Mouse (Mus musculus) heart, postnatal 36 days (tissue): ENCODE measurements at regions not wholly inside any gene's neighbourhood (a gene's known extent, or its start where the extent isn't known, plus 50 kb on each side); places are given as distances from the start of the nearest gene placed in this dataset.

ENCODE experiments used
- DNase-seq, 2 experiments: peaks; one replicate each; pipeline ENCODE4 v3.0.0; 2021 to 2022
- intact Hi-C: fragments of 180-260 bp; cut with DNase I; formaldehyde crosslinking; loops from one replicate; pipeline ENCODE4 v1.15.1; 2025

- intact Hi-C loops, result no loop called here
- DNase-seq, result no peak
Observed at GRCm38 (mm10) chr4:33675044-33675443, 249.3 kb upstream of the Cnr1 start.

- intact Hi-C loops, result no loop called here
- no peak for DNase-seq
Observed at GRCm38 (mm10) chr4:33679351-33679750, 245.0 kb upstream of the Cnr1 start.

GRCm38 (mm10) chr4:33686135-33686534 lies 238.3 kb upstream of the Cnr1 start:
- intact Hi-C loops, result no loop called here
- no peak for DNase-seq

GRCm38 (mm10) chr4:33687434-33687833 lies 237.0 kb upstream of the Cnr1 start:
- no peak for DNase-seq

GRCm38 (mm10) chr4:33693441-33693840 lies 231.0 kb upstream of the Cnr1 start:
- DNase-seq, result no peak
- intact Hi-C loops, result no loop called here

More at GRCm38 (mm10) chr4:33687434-33687833, 237.0 kb upstream of the Cnr1 start:
- intact Hi-C loops, result no loop called here

- intact Hi-C loops, result no loop called here
Observed at GRCm38 (mm10) chr4:33696969-33697368, 227.4 kb upstream of the Cnr1 start.

GRCm38 (mm10) chr4:33702028-33702666 lies 222.2 kb upstream of the Cnr1 start:
- DNase-seq, result no peak
- intact Hi-C loops, result no loop called here

More at GRCm38 (mm10) chr4:33696969-33697368, 227.4 kb upstream of the Cnr1 start:
- DNase-seq, result no peak

GRCm38 (mm10) chr4:33705722-33706121 lies 218.7 kb upstream of the Cnr1 start:
- intact Hi-C loops, result no loop called here
- no peak for DNase-seq

GRCm38 (mm10) chr4:33706785-33707184 lies 217.6 kb upstream of the Cnr1 start:
- DNase-seq, result no peak
- intact Hi-C loops, result no loop called here

GRCm38 (mm10) chr4:33716475-33717117 lies 207.8 kb upstream of the Cnr1 start:
- DNase-seq, result no peak
- intact Hi-C loops, result no loop called here

- DNase-seq, result no peak
- intact Hi-C loops, result no loop called here
Observed at GRCm38 (mm10) chr4:33720972-33721371, 203.4 kb upstream of the Cnr1 start.

GRCm38 (mm10) chr4:33721971-33722370 lies 202.4 kb upstream of the Cnr1 start:
- no peak for DNase-seq
- intact Hi-C loops, result no loop called here

GRCm38 (mm10) chr4:33731837-33732236 lies 192.6 kb upstream of the Cnr1 start:
- no peak for DNase-seq
- intact Hi-C loops, result no loop called here

- no peak for DNase-seq
- intact Hi-C loops, result no loop called here
Observed at GRCm38 (mm10) chr4:33734923-33735322, 189.5 kb upstream of the Cnr1 start.

- no peak for DNase-seq
- intact Hi-C loops, result no loop called here
Observed at GRCm38 (mm10) chr4:33735442-33735966, 188.9 kb upstream of the Cnr1 start.

- intact Hi-C loops, result no loop called here
- DNase-seq, result peak in 1 of 2 experiments; percentile 38
Observed at GRCm38 (mm10) chr4:33736061-33736701, 188.2 kb upstream of the Cnr1 start.

- intact Hi-C loops, result no loop called here
- no peak for DNase-seq
Observed at GRCm38 (mm10) chr4:33737337-33737736, 187.1 kb upstream of the Cnr1 start.

GRCm38 (mm10) chr4:33737859-33738417 lies 186.5 kb upstream of the Cnr1 start:
- intact Hi-C loops, result no loop called here
- no peak for DNase-seq

GRCm38 (mm10) chr4:33739211-33739904 lies 185.0 kb upstream of the Cnr1 start:
- intact Hi-C loops, result no loop called here
- DNase-seq, result no peak

- DNase-seq, result no peak
- intact Hi-C loops, result no loop called here
Observed at GRCm38 (mm10) chr4:33740982-33741381, 183.4 kb upstream of the Cnr1 start.

- DNase-seq, result no peak
- intact Hi-C loops, result no loop called here
Observed at GRCm38 (mm10) chr4:33745180-33745579, 179.2 kb upstream of the Cnr1 start.
